Mouse (Mus musculus) limb, embryonic 11.5 days (tissue): ENCODE data around the gene Bora. TPM values are rescaled to one million over a fixed set of nuclear protein-coding genes. Genes with fewer than 3 reads are reported as not detected.

Experiments used
- ATAC-seq: fragments of 200-750 bp; cut with Nextera tagmentation; 2 replicates; pipeline ENCODE4 v1.8.0; 2017; ENCODE audit warnings: low read depth; ENCODE audit not compliant: insufficient number of reproducible peaks, low FRiP score, low TSS enrichment
- DNase-seq: peaks from one replicate; pipeline ENCODE4 v3.0.0-alpha.2; 2015; ENCODE audit warnings: low spot score
- H3K27ac ChIP-seq: fragments of 300-500 bp; sonication (generic); replicated peaks from 2 replicates; pipeline ENCODE4 v1.5.1; 2014; ENCODE audit warnings: low read depth, mild to moderate bottlenecking, low read length
- H3K27me3 ChIP-seq: fragments of 300-500 bp; sonication (generic); 2 replicates; pipeline ENCODE4 v1.6.1; 2014; ENCODE audit warnings: mild to moderate bottlenecking, low read length, mixed read lengths; ENCODE audit not compliant: control insufficient read depth, insufficient read depth
- H3K36me3 ChIP-seq: fragments of 300-500 bp; sonication (generic); 2 replicates; pipeline ENCODE4 v1.6.1; 2014; ENCODE audit warnings: mild to moderate bottlenecking, low read length, moderate library complexity, mixed read lengths; ENCODE audit not compliant: control insufficient read depth, insufficient read depth
- H3K4me1 ChIP-seq: fragments of 300-500 bp; sonication (generic); 2 replicates; pipeline ENCODE4 v1.6.1; 2014; ENCODE audit warnings: low read length, mixed read lengths; ENCODE audit not compliant: control insufficient read depth, insufficient read depth
- H3K4me2 ChIP-seq: fragments of 300-500 bp; sonication (generic); 2 replicates; pipeline ENCODE4 v1.6.1; 2014; ENCODE audit warnings: low read depth, mild to moderate bottlenecking, moderate library complexity; ENCODE audit not compliant: severe bottlenecking
- H3K4me3 ChIP-seq: fragments of 300-500 bp; sonication (generic); 2 replicates; pipeline ENCODE4 v1.5.1; 2014; ENCODE audit warnings: low read depth, low read length
- H3K9ac ChIP-seq: fragments of 300-500 bp; sonication (generic); 2 replicates; pipeline ENCODE4 v1.6.1; 2014; ENCODE audit warnings: mild to moderate bottlenecking, low read length
- H3K9me3 ChIP-seq: fragments of 300-500 bp; sonication (generic); 2 replicates; pipeline ENCODE4 v1.6.1; 2016; ENCODE audit warnings: low read length; ENCODE audit not compliant: control insufficient read depth
- WGBS: fragments of 180-500 bp; shearing (Covaris S2); extraction: QIAGEN DNeasy Blood & Tissue Kit; methylation state at CpG from one replicate; pipeline ENCODE4 v1.1.7; 2014; 5-methylcytosine and 5-hydroxymethylcytosine counted together
- polyA plus RNA-seq: library from polyadenylated mRNA; unstranded; fragments of >200 nt; fragmentation: Nextera tagmentation; extraction: Ambion mirVana; gene quantifications from 2 replicates; pipeline ENCODE4 v1.2.1, GENCODE M21; 2014

Gene Bora
- polyA plus RNA-seq, 1 experiment from 2014 or later = 94.8 TPM

- Histone ChIP-seq H3K36me3 (no peaks in the 10 kb centered on the region), H3K27ac (no peak overlapping the region), H3K4me2 (peak overlapping the region; percentile 47), H3K4me1 (peaks cover 9% of the 10 kb centered on the region), H3K27me3 (no peaks in the 10 kb centered on the region), H3K9ac (peak overlapping the region; percentile 96), H3K9me3 (no peaks in the 10 kb centered on the region), H3K4me3 (peak overlapping the region; percentile 97)
- WGBS = 12% methylated on average over 5 of the region's 5 CpGs
- DNase-seq (no peak), ATAC-seq (no peak)
Measured at GRCm38 (mm10) chr14:99044718-99045117, 1.3 kb upstream of the Bora start.

DNA sequence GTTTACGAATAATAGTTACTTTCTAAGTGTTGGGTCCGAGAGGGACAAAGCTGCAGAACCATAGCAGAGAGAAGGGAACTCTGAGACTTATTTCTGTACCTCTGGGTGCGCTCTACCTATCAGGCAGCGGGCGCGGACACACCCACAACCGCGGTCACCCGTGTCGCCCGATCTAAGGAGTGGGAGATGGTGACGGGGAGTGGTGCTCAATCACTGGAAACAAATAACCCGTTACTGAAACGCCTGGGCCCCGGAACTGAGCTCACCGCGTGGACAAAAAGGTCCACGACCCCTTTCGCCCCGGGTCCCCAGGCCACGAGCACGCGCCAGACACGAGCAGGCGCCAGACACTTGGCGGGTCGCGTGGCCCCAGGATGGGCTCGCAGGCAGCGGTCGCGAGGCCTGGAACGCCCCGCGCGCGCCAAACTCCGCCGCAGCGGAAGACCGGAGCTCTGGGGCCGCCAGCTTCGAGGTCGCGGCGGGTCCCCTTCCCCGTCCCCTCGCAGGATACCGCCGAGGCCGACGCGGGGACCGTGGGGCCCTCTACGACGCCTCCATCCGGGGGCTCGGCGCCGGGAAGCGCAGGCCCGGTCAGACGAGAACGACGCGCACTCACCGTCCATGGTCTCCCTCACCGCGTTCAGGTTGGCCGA, 518 bp upstream of the Bora start:
- Histone ChIP-seq H3K4me2 (peak overlapping the region; percentile 47), H3K9ac (peak overlapping the region; percentile 96), H3K36me3 (no peaks in the 10 kb centered on the region), H3K27me3 (no peaks in the 10 kb centered on the region), H3K9me3 (no peaks in the 10 kb centered on the region), H3K4me3 (peak overlapping the region; percentile 97), H3K27ac (peak overlapping the region; percentile 84), H3K4me1 (peaks cover 9% of the 10 kb centered on the region)
- whole genome bisulfite sequencing = under 1% methylated on average over 66 of the region's 70 CpGs
- ATAC-seq (peak; percentile 27; the same call in 1 of the 2 replicates), DNase-seq (peak; percentile 51)

DNA sequence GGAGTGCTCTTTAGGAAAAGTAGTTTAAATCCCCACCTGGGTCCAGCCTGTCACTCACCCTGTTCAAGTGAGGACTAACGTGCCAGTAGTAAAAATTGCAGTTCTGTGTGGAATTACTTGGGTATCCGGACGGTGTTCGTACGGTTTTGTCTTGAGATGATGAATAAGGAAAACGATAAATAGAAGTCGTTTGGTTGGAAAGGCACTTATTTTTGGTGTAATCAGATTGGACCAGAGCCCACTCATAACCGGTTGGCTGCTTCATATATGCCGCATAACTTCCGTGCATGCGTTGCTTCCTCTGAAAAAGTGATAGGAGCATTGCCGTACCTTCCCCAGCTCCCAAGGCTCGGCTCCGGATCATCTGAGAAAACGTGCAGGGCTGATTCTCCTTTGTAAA, 760 bp downstream of the Bora start:
- no peaks in the 10 kb centered on the region for H3K27me3 ChIP-seq
- H3K4me2 ChIP-seq = peak overlapping the region; percentile 55
- no peaks in the 10 kb centered on the region for H3K9me3 ChIP-seq
- ATAC-seq (no peak), DNase-seq (no peak)
- H3K36me3 ChIP-seq = peaks cover 2% of the 10 kb centered on the region; the same call in 1 of the 2 replicates
- peak overlapping the region; percentile 58 for H3K9ac ChIP-seq
- peak overlapping the region; percentile 97 for H3K4me3 ChIP-seq
- peaks cover 9% of the 10 kb centered on the region for H3K4me1 ChIP-seq
- no peak overlapping the region; the same call in 1 of the 2 replicates for H3K27ac ChIP-seq
- 1% methylated on average over 15 of the region's 15 CpGs for WGBS

- ATAC-seq = no peak
- peaks cover 18% of the 10 kb centered on the region for H3K36me3 ChIP-seq
- H3K27me3 ChIP-seq = no peaks in the 10 kb centered on the region
- H3K4me1 ChIP-seq = no peaks in the 10 kb centered on the region
- H3K9me3 ChIP-seq = no peaks in the 10 kb centered on the region
- 94% methylated on average over 7 of the region's 7 CpGs for WGBS
- H3K4me3 ChIP-seq = no peak overlapping the region
- peak; percentile 19 for DNase-seq
- no peak overlapping the region for H3K27ac ChIP-seq
- no peak overlapping the region for H3K4me2 ChIP-seq
- no peak overlapping the region for H3K9ac ChIP-seq
Measured at GRCm38 (mm10) chr14:99058959-99059586, 13.1 kb downstream of the Bora start.

- WGBS = 94% methylated on average over 12 of the region's 12 CpGs
- H3K9me3 ChIP-seq = no peaks in the 10 kb centered on the region
- no peak overlapping the region for H3K9ac ChIP-seq
- ATAC-seq (no peak), DNase-seq (peak; percentile 7)
- H3K4me3 ChIP-seq = no peak overlapping the region
- no peaks in the 10 kb centered on the region for H3K27me3 ChIP-seq
- peaks cover 18% of the 10 kb centered on the region for H3K36me3 ChIP-seq
- no peak overlapping the region for H3K4me2 ChIP-seq
- no peak overlapping the region for H3K27ac ChIP-seq
- H3K4me1 ChIP-seq = no peaks in the 10 kb centered on the region
Measured at GRCm38 (mm10) chr14:99060616-99061015, 14.6 kb downstream of the Bora start.

GRCm38 (mm10) chr14:99063091-99063490, 17.1 kb downstream of the Bora start:
- DNase-seq (no peak), ATAC-seq (no peak)
- no peak overlapping the region for H3K9ac ChIP-seq
- no peak overlapping the region for H3K4me3 ChIP-seq
- H3K27me3 ChIP-seq = no peaks in the 10 kb centered on the region
- no peaks in the 10 kb centered on the region for H3K9me3 ChIP-seq
- no peak overlapping the region for H3K4me2 ChIP-seq
- 98% methylated on average over 2 of the region's 2 CpGs for WGBS
- no peak overlapping the region for H3K27ac ChIP-seq
- H3K36me3 ChIP-seq = peaks cover 18% of the 10 kb centered on the region
- no peaks in the 10 kb centered on the region for H3K4me1 ChIP-seq

GRCm38 (mm10) chr14:99071146-99071545, 25.1 kb downstream of the Bora start:
- ATAC-seq (no peak), DNase-seq (no peak)
- no peak overlapping the region for H3K9ac ChIP-seq
- H3K36me3 ChIP-seq = peaks cover 14% of the 10 kb centered on the region
- H3K9me3 ChIP-seq = no peaks in the 10 kb centered on the region
- H3K27me3 ChIP-seq = no peaks in the 10 kb centered on the region
- H3K27ac ChIP-seq = no peak overlapping the region
- no peak overlapping the region for H3K4me2 ChIP-seq
- no peaks in the 10 kb centered on the region for H3K4me1 ChIP-seq
- WGBS = 87% methylated on average over 4 of the region's 4 CpGs
- H3K4me3 ChIP-seq = no peak overlapping the region

GRCm38 (mm10) chr14:99088947-99089346, 42.9 kb downstream of the Bora start:
- WGBS = 94% methylated on average over 7 of the region's 7 CpGs
- H3K9me3 ChIP-seq = no peaks in the 10 kb centered on the region
- no peaks in the 10 kb centered on the region for H3K4me1 ChIP-seq
- no peak overlapping the region for H3K9ac ChIP-seq
- ATAC-seq = no peak
- H3K4me2 ChIP-seq = no peak overlapping the region
- no peak overlapping the region for H3K4me3 ChIP-seq
- DNase-seq = peak; percentile 13
- peaks cover 14% of the 10 kb centered on the region for H3K36me3 ChIP-seq
- H3K27me3 ChIP-seq = no peaks in the 10 kb centered on the region
- H3K27ac ChIP-seq = no peak overlapping the region
